Mouse (Mus musculus): ENCODE results near the gene N4bp1. TPM values are rescaled to one million over a fixed set of nuclear protein-coding genes. Genes with fewer than 3 reads are reported as not detected.

The N4bp1 gene
- polyA plus RNA-seq, 1 experiment from 2014 or later = 10.7 TPM

GRCm38 (mm10) chr8:86908536-86908935, 23.5 kb upstream of the N4bp1 start:
- WGBS = 20% methylated on average over 6 of the region's 6 CpGs
- peak; percentile 79 for DNase-seq (ENCODE audit: low spot score)
- H3K27ac ChIP-seq (replicated peaks; ENCODE audit: low read depth, low read length) = no peak overlapping the region

GRCm38 (mm10) chr8:86904911-86905310, 19.9 kb upstream of the N4bp1 start:
- H3K4me1 ChIP-seq (ENCODE audit: control insufficient read depth, insufficient read depth, low read length) = no peaks in the 10 kb centered on the region
- no peak overlapping the region for H3K4me2 ChIP-seq (ENCODE audit: low read depth, low read length)
- DNase-seq (ENCODE audit: low spot score) = no peak
- 76% methylated on average over 10 of the region's 10 CpGs for WGBS
- H3K36me3 ChIP-seq (ENCODE audit: control insufficient read depth, insufficient read depth, low read length) = no peaks in the 10 kb centered on the region
- H3K9me3 ChIP-seq (ENCODE audit: control insufficient read depth, low read length) = no peaks in the 10 kb centered on the region
- H3K27me3 ChIP-seq (replicated peaks; ENCODE audit: control insufficient read depth, insufficient read depth, low read length) = no peaks in the 10 kb centered on the region
- ATAC-seq (ENCODE audit: low read depth) = no peak
- H3K4me3 ChIP-seq (ENCODE audit: low read depth, low read length) = no peak overlapping the region
- no peak overlapping the region for H3K9ac ChIP-seq (ENCODE audit: low read depth, low read length)
- H3K27ac ChIP-seq (replicated peaks; ENCODE audit: low read depth, low read length) = no peak overlapping the region

More at GRCm38 (mm10) chr8:86908536-86908935, 23.5 kb upstream of the N4bp1 start:
- no peaks in the 10 kb centered on the region for H3K9me3 ChIP-seq (ENCODE audit: control insufficient read depth, low read length)
- H3K4me1 ChIP-seq (ENCODE audit: control insufficient read depth, insufficient read depth, low read length) = no peaks in the 10 kb centered on the region
- no peaks in the 10 kb centered on the region for H3K27me3 ChIP-seq (replicated peaks; ENCODE audit: control insufficient read depth, insufficient read depth, low read length)
- H3K36me3 ChIP-seq (ENCODE audit: control insufficient read depth, insufficient read depth, low read length) = no peaks in the 10 kb centered on the region
- ATAC-seq (ENCODE audit: low read depth) = no peak
- H3K4me3 ChIP-seq (ENCODE audit: low read depth, low read length) = no peak overlapping the region
- no peak overlapping the region for H3K4me2 ChIP-seq (ENCODE audit: low read depth, low read length)
- no peak overlapping the region for H3K9ac ChIP-seq (ENCODE audit: low read depth, low read length)

- Histone ChIP-seq H3K27ac (replicated peaks; ENCODE audit: low read depth, low read length) (no peak overlapping the region), H3K4me1 (ENCODE audit: control insufficient read depth, insufficient read depth, low read length) (no peaks in the 10 kb centered on the region), H3K27me3 (replicated peaks; ENCODE audit: control insufficient read depth, insufficient read depth, low read length) (no peaks in the 10 kb centered on the region), H3K36me3 (ENCODE audit: control insufficient read depth, insufficient read depth, low read length) (no peaks in the 10 kb centered on the region), H3K9me3 (ENCODE audit: control insufficient read depth, low read length) (no peaks in the 10 kb centered on the region), H3K4me2 (ENCODE audit: low read depth, low read length) (no peak overlapping the region), H3K9ac (ENCODE audit: low read depth, low read length) (no peak overlapping the region), H3K4me3 (ENCODE audit: low read depth, low read length) (no peak overlapping the region)
- peak; percentile 63 for DNase-seq (ENCODE audit: low spot score)
- 6% methylated on average over 10 of the region's 10 CpGs for WGBS
- no peak for ATAC-seq (ENCODE audit: low read depth)
These were observed 18.0 kb upstream of the N4bp1 start for GRCm38 (mm10) chr8:86903104-86903503.

DNA sequence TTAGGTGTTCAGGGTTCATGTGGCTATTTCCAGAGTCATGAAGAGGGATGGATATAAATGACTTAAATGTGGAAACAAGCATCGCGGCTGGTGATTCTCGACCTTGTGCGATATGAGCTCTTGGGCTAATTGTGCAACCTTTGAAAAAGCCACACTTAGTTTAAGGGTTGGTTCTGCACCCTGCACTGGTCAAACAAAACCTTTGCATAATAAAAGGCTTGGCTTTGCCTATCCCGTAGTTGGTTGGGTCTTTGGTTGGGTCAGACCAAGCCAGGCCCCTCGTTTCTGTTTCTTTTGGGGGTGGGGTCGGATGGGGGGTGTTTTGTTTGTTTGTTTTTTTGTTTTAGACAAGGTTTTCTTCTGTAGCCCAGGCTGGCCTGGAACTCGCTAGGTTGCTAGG, 17.6 kb upstream of the N4bp1 start:
- Histone ChIP-seq H3K4me3 (ENCODE audit: low read depth, low read length) (no peak overlapping the region), H3K9ac (ENCODE audit: low read depth, low read length) (no peak overlapping the region), H3K4me1 (ENCODE audit: control insufficient read depth, insufficient read depth, low read length) (no peaks in the 10 kb centered on the region), H3K9me3 (ENCODE audit: control insufficient read depth, low read length) (no peaks in the 10 kb centered on the region), H3K27me3 (replicated peaks; ENCODE audit: control insufficient read depth, insufficient read depth, low read length) (no peaks in the 10 kb centered on the region), H3K36me3 (ENCODE audit: control insufficient read depth, insufficient read depth, low read length) (no peaks in the 10 kb centered on the region), H3K27ac (replicated peaks; ENCODE audit: low read depth, low read length) (no peak overlapping the region), H3K4me2 (ENCODE audit: low read depth, low read length) (no peak overlapping the region)
- 75% methylated on average over 8 of the region's 8 CpGs for WGBS
- ATAC-seq (ENCODE audit: low read depth) (no peak), DNase-seq (ENCODE audit: low spot score) (no peak)

DNA sequence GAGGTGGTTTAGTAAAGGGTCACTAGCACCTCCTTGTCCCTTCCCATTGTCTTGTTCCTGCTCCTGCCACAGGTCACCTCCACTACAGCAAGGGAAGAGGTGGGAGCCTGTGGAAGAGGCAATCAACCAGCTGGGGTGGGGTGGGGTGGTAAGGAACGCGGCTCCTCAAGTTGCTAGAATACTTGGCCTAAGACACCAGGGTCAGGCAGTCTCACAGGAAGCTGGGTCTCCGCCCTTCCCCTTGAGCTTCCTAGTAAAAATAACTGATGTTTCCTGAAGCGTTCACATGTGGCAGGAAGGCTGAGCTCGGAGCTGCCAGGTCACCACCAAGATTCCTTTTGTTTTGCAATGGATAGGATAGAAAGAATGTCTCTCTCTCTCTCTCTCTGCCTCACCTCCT, 16.9 kb upstream of the N4bp1 start:
- Histone ChIP-seq H3K9ac (ENCODE audit: low read depth, low read length) (no peak overlapping the region), H3K27ac (replicated peaks; ENCODE audit: low read depth, low read length) (no peak overlapping the region), H3K36me3 (ENCODE audit: control insufficient read depth, insufficient read depth, low read length) (no peaks in the 10 kb centered on the region), H3K9me3 (ENCODE audit: control insufficient read depth, low read length) (no peaks in the 10 kb centered on the region), H3K4me2 (ENCODE audit: low read depth, low read length) (no peak overlapping the region), H3K27me3 (replicated peaks; ENCODE audit: control insufficient read depth, insufficient read depth, low read length) (no peaks in the 10 kb centered on the region), H3K4me3 (ENCODE audit: low read depth, low read length) (no peak overlapping the region), H3K4me1 (ENCODE audit: control insufficient read depth, insufficient read depth, low read length) (no peaks in the 10 kb centered on the region)
- 19% methylated on average over 5 of the region's 5 CpGs for WGBS
- peak; percentile 30 for DNase-seq (ENCODE audit: low spot score)
- ATAC-seq (ENCODE audit: low read depth) = no peak

DNA sequence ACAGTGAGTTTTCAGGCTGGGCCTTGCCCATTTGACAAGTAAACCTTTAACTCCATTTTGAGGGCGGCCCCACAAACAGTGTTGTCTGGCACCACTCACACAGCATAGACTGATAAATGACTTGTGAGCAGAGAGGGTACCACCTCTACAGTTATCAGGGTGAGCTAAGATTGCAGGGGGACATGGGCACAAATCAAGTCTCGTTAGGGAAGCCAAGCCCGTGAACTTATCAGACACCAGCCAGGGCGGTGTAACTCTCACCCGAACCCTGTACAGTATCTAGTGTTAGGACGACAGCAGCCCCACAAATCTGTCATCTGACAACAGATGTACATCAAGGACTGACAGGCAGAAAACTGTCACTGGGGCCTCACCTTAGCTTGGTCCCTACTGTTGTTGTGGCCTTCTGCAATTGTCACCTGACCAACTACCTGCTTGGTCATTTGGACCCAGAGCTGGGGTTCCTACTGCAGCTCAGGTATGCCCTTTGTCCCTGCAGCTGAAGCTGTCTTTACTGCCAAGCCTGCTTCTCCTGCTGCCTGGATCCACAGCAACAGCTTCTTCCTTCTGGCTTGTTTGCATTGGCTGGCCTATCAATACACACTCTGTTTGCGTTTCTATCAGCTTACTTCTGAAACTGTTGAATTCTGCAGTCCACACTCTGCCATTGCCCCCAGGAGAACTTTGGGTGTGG, 12.8 kb upstream of the N4bp1 start:
- Histone ChIP-seq H3K4me1 (ENCODE audit: control insufficient read depth, insufficient read depth, low read length) (no peaks in the 10 kb centered on the region), H3K27ac (replicated peaks; ENCODE audit: low read depth, low read length) (no peak overlapping the region), H3K36me3 (ENCODE audit: control insufficient read depth, insufficient read depth, low read length) (no peaks in the 10 kb centered on the region), H3K4me3 (ENCODE audit: low read depth, low read length) (no peak overlapping the region), H3K4me2 (ENCODE audit: low read depth, low read length) (no peak overlapping the region), H3K9me3 (ENCODE audit: control insufficient read depth, low read length) (no peaks in the 10 kb centered on the region), H3K27me3 (replicated peaks; ENCODE audit: control insufficient read depth, insufficient read depth, low read length) (no peaks in the 10 kb centered on the region), H3K9ac (ENCODE audit: low read depth, low read length) (no peak overlapping the region)
- ATAC-seq (ENCODE audit: low read depth) = no peak
- 71% methylated on average over 7 of the region's 7 CpGs for WGBS
- no peak for DNase-seq (ENCODE audit: low spot score)

GRCm38 (mm10) chr8:86895390-86895789, 10.3 kb upstream of the N4bp1 start:
- no peaks in the 10 kb centered on the region for H3K36me3 ChIP-seq (ENCODE audit: control insufficient read depth, insufficient read depth, low read length)
- ATAC-seq (ENCODE audit: low read depth) (no peak), DNase-seq (ENCODE audit: low spot score) (no peak)
- H3K4me2 ChIP-seq (ENCODE audit: low read depth, low read length) = no peak overlapping the region
- H3K9me3 ChIP-seq (ENCODE audit: control insufficient read depth, low read length) = no peaks in the 10 kb centered on the region
- no peak overlapping the region for H3K27ac ChIP-seq (replicated peaks; ENCODE audit: low read depth, low read length)
- no peak overlapping the region for H3K9ac ChIP-seq (ENCODE audit: low read depth, low read length)
- H3K27me3 ChIP-seq (replicated peaks; ENCODE audit: control insufficient read depth, insufficient read depth, low read length) = no peaks in the 10 kb centered on the region
- no peaks in the 10 kb centered on the region for H3K4me1 ChIP-seq (ENCODE audit: control insufficient read depth, insufficient read depth, low read length)
- 80% methylated on average over 4 of the region's 4 CpGs for WGBS
- H3K4me3 ChIP-seq (ENCODE audit: low read depth, low read length) = no peak overlapping the region

DNA sequence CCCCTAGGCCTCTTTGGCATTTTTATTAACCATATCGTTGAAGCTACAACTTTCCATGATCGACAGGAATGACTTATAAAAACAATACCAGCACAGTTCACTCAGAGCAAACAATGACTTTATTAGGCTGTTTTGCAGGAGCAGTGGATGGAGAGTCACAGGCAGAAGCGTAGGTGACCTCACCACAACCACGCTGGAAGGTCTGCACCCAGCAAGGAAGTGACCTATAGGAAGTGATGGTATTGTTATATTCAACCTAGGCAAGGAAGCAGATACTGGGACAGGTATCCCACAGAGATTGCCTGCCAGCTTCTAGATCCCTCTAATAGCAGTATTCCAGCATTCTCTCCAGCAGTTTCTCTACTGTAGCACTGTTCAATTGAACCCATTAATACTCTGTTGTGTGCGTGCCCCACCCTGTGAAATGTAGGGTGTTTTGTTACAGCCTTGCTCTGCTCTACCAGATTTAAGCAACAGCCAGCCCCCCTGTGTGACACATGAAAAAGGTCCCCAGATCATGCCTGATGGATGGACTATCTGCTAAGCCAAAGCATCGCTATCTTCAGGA, 9.2 kb upstream of the N4bp1 start:
- ATAC-seq (ENCODE audit: low read depth) = no peak
- Histone ChIP-seq H3K4me2 (ENCODE audit: low read depth, low read length) (no peak overlapping the region), H3K27me3 (replicated peaks; ENCODE audit: control insufficient read depth, insufficient read depth, low read length) (no peaks in the 10 kb centered on the region), H3K27ac (replicated peaks; ENCODE audit: low read depth, low read length) (no peak overlapping the region), H3K9ac (ENCODE audit: low read depth, low read length) (no peak overlapping the region), H3K4me3 (ENCODE audit: low read depth, low read length) (no peak overlapping the region), H3K36me3 (ENCODE audit: control insufficient read depth, insufficient read depth, low read length) (no peaks in the 10 kb centered on the region), H3K4me1 (ENCODE audit: control insufficient read depth, insufficient read depth, low read length) (no peaks in the 10 kb centered on the region), H3K9me3 (ENCODE audit: control insufficient read depth, low read length) (no peaks in the 10 kb centered on the region)
- no peak for DNase-seq (ENCODE audit: low spot score)
- WGBS = 78% methylated on average over 6 of the region's 6 CpGs

DNA sequence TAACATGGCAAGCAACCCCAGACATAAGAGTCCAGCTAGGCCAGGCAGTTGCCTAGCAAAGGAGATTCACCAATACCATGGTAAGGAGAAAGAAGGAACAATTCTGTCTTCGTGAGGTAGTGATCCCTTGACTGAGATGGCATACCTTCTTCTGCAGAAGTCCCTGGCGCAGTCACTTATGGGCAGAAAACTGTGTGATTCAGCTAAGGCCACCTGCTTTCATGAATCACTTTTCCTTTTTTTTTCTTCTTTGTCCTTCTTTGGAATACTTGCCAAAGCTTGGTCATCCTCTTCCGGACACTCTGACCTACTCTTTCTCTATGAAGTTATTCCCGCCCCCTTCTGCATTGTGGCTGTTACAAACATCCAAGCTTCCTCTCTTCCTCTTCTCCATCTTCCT, 8.5 kb upstream of the N4bp1 start:
- ATAC-seq (ENCODE audit: low read depth) (no peak), DNase-seq (ENCODE audit: low spot score) (no peak)
- no peak overlapping the region for H3K27ac ChIP-seq (replicated peaks; ENCODE audit: low read depth, low read length)
- H3K27me3 ChIP-seq (replicated peaks; ENCODE audit: control insufficient read depth, insufficient read depth, low read length) = no peaks in the 10 kb centered on the region
- H3K4me3 ChIP-seq (ENCODE audit: low read depth, low read length) = no peak overlapping the region
- H3K4me2 ChIP-seq (ENCODE audit: low read depth, low read length) = no peak overlapping the region
- no peak overlapping the region for H3K9ac ChIP-seq (ENCODE audit: low read depth, low read length)
- no peaks in the 10 kb centered on the region for H3K4me1 ChIP-seq (ENCODE audit: control insufficient read depth, insufficient read depth, low read length)
- H3K36me3 ChIP-seq (ENCODE audit: control insufficient read depth, insufficient read depth, low read length) = no peaks in the 10 kb centered on the region
- 89% methylated on average over 4 of the region's 4 CpGs for WGBS
- H3K9me3 ChIP-seq (ENCODE audit: control insufficient read depth, low read length) = no peaks in the 10 kb centered on the region
